Mouse (Mus musculus): ENCODE results near the gene Hsd17b2. TPM values are rescaled to one million over a fixed set of nuclear protein-coding genes. Genes with fewer than 3 reads are reported as not detected.
A peak's percentile ranks its signal among the peaks of the same experiment; 100 is the strongest.

The Hsd17b2 gene
- polyA plus RNA-seq, 1 experiment from 2014 or later, result 113 TPM

DNA sequence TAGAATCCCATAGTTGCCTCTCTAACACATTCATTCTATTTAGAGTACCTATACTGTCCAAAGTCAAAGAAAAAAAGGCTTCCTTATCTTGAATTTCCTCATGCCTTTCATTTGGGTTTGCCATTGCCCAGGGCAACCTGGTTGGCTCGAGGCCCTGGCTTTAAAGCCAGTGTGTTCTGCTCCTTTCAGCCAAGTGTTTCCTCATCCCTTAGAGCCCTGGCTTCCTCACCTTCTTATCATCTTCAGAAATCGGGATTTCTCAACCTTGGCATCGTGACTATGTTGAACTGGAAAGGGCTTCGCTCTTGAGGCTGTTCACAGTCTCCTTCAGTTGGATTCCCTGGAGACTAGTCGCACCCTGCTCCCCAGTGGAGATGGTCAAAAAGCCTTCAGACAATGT lies 12.9 kb downstream of the Hsd17b2 start:
- TF ChIP-seq CTCF (IDR thresholded peaks at IDR 0.05; ENCODE audit: low read depth), result no peak
- TF ChIP-seq EP300 (optimal IDR thresholded peaks at IDR 0.05), result no peak

GRCm38 (mm10) chr8:117715896-117716295 lies 14.2 kb downstream of the Hsd17b2 start:
- Histone ChIP-seq H3K27ac (replicated peaks) (0 out of 2 replicates have a peak overlapping the region, but pooled peaks have one; percentile 18), H3K27me3 (ENCODE audit: control insufficient read depth, insufficient read depth, low read length) (no peaks in the 10 kb centered on the region), H3K4me2 (replicated peaks; ENCODE audit: low read depth) (no peak overlapping the region), H3K4me1 (replicated peaks; ENCODE audit: control insufficient read depth, insufficient read depth) (no peaks in the 10 kb centered on the region), H3K9ac (ENCODE audit: low read length) (no peak overlapping the region), H3K4me3 (ENCODE audit: low read depth, low read length) (no peak overlapping the region), H3K36me3 (ENCODE audit: control insufficient read depth, insufficient read depth, low read length) (no peaks in the 10 kb centered on the region), H3K9me3 (ENCODE audit: control insufficient read depth, low read length) (no peaks in the 10 kb centered on the region)
- no peak for TF ChIP-seq EP300 (optimal IDR thresholded peaks at IDR 0.05)
- TF ChIP-seq CTCF (IDR thresholded peaks at IDR 0.05; ENCODE audit: low read depth), result no peak
- no peak for ATAC-seq (ENCODE audit: low FRiP score, low TSS enrichment)
- 61% methylated on average over 5 of the region's 5 CpGs for WGBS
- DNase-seq (ENCODE audit: low spot score), result no peak

More for the DNA sequence above, 12.9 kb downstream of the Hsd17b2 start:
- Histone ChIP-seq H3K27ac (replicated peaks) (peak overlapping the region; percentile 58), H3K4me3 (ENCODE audit: low read depth, low read length) (no peak overlapping the region), H3K9me3 (ENCODE audit: control insufficient read depth, low read length) (no peaks in the 10 kb centered on the region), H3K4me2 (replicated peaks; ENCODE audit: low read depth) (no peak overlapping the region), H3K27me3 (ENCODE audit: control insufficient read depth, insufficient read depth, low read length) (no peaks in the 10 kb centered on the region), H3K4me1 (replicated peaks; ENCODE audit: control insufficient read depth, insufficient read depth) (no peaks in the 10 kb centered on the region), H3K9ac (ENCODE audit: low read length) (no peak overlapping the region), H3K36me3 (ENCODE audit: control insufficient read depth, insufficient read depth, low read length) (no peaks in the 10 kb centered on the region)
- DNase-seq (ENCODE audit: low spot score) (peak; percentile 37), ATAC-seq (ENCODE audit: low FRiP score, low TSS enrichment) (no peak)
- 84% methylated on average over 5 of the region's 5 CpGs for WGBS

GRCm38 (mm10) chr8:117718152-117718860 lies 16.6 kb downstream of the Hsd17b2 start:
- WGBS, result 48% methylated on average over 14 of the region's 14 CpGs
- Histone ChIP-seq H3K9me3 (ENCODE audit: control insufficient read depth, low read length) (no peaks in the 10 kb centered on the region), H3K36me3 (ENCODE audit: control insufficient read depth, insufficient read depth, low read length) (no peaks in the 10 kb centered on the region), H3K4me1 (replicated peaks; ENCODE audit: control insufficient read depth, insufficient read depth) (no peaks in the 10 kb centered on the region), H3K27ac (replicated peaks) (peak overlapping the region; percentile 36), H3K4me3 (ENCODE audit: low read depth, low read length) (no peak overlapping the region), H3K4me2 (replicated peaks; ENCODE audit: low read depth) (no peak overlapping the region), H3K27me3 (ENCODE audit: control insufficient read depth, insufficient read depth, low read length) (no peaks in the 10 kb centered on the region), H3K9ac (ENCODE audit: low read length) (no peak overlapping the region)
- TF ChIP-seq EP300 (optimal IDR thresholded peaks at IDR 0.05), result no peak
- no peak for TF ChIP-seq CTCF (IDR thresholded peaks at IDR 0.05; ENCODE audit: low read depth)
- no peak for DNase-seq (ENCODE audit: low spot score)
- ATAC-seq (ENCODE audit: low FRiP score, low TSS enrichment), result peak; percentile 59

DNA sequence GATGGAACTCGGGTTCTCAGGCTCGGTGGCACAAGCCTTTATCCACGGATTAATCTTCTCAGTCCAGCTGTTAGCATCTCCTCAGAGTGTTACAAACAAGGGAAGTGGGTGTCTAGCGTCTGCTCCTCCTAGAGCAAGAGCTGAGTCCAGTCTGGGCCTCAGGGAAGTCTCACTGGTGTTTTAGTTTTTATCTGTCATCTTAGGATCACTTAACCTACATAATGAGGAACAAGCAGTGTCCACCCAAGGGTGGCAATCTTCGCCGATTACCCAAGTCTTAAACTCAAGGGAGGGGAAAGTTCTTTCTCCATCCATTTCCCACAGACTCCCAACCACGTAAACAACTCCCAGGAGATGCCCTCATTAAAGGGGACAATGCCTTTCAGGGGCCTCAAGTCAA lies 24.8 kb downstream of the Hsd17b2 start:
- no peak for TF ChIP-seq EP300 (optimal IDR thresholded peaks at IDR 0.05)
- no peak for TF ChIP-seq CTCF (IDR thresholded peaks at IDR 0.05; ENCODE audit: low read depth)
- Histone ChIP-seq H3K9ac (ENCODE audit: low read length) (no peak overlapping the region), H3K27ac (replicated peaks) (no peak overlapping the region), H3K9me3 (ENCODE audit: control insufficient read depth, low read length) (no peaks in the 10 kb centered on the region), H3K27me3 (ENCODE audit: control insufficient read depth, insufficient read depth, low read length) (no peaks in the 10 kb centered on the region), H3K36me3 (ENCODE audit: control insufficient read depth, insufficient read depth, low read length) (no peaks in the 10 kb centered on the region), H3K4me3 (ENCODE audit: low read depth, low read length) (no peak overlapping the region), H3K4me1 (replicated peaks; ENCODE audit: control insufficient read depth, insufficient read depth) (no peaks in the 10 kb centered on the region), H3K4me2 (replicated peaks; ENCODE audit: low read depth) (no peak overlapping the region)
- WGBS, result 50% methylated on average over 7 of the region's 7 CpGs
- ATAC-seq (ENCODE audit: low FRiP score, low TSS enrichment) (no peak), DNase-seq (ENCODE audit: low spot score) (no peak)

GRCm38 (mm10) chr8:117727561-117727960 lies 25.9 kb downstream of the Hsd17b2 start:
- Histone ChIP-seq H3K4me1 (replicated peaks; ENCODE audit: control insufficient read depth, insufficient read depth) (no peaks in the 10 kb centered on the region), H3K9me3 (ENCODE audit: control insufficient read depth, low read length) (no peaks in the 10 kb centered on the region), H3K4me3 (ENCODE audit: low read depth, low read length) (no peak overlapping the region), H3K4me2 (replicated peaks; ENCODE audit: low read depth) (no peak overlapping the region), H3K27ac (replicated peaks) (0 out of 2 replicates have a peak overlapping the region, but pooled peaks have one; percentile 24), H3K9ac (ENCODE audit: low read length) (no peak overlapping the region), H3K27me3 (ENCODE audit: control insufficient read depth, insufficient read depth, low read length) (no peaks in the 10 kb centered on the region), H3K36me3 (ENCODE audit: control insufficient read depth, insufficient read depth, low read length) (no peaks in the 10 kb centered on the region)
- TF ChIP-seq EP300 (optimal IDR thresholded peaks at IDR 0.05) (no peak), CTCF (IDR thresholded peaks at IDR 0.05; ENCODE audit: low read depth) (peak; percentile 76)
- 54% methylated on average over 5 of the region's 5 CpGs for WGBS
- ATAC-seq (ENCODE audit: low FRiP score, low TSS enrichment), result no peak
- peak; percentile 59 for DNase-seq (ENCODE audit: low spot score)

GRCm38 (mm10) chr8:117728234-117728633 lies 26.5 kb downstream of the Hsd17b2 start:
- H3K9me3 ChIP-seq (ENCODE audit: control insufficient read depth, low read length), result no peaks in the 10 kb centered on the region
- H3K27ac ChIP-seq (replicated peaks), result no peak overlapping the region
- H3K4me1 ChIP-seq (replicated peaks; ENCODE audit: control insufficient read depth, insufficient read depth), result no peaks in the 10 kb centered on the region
- 70% methylated on average over 4 of the region's 4 CpGs for WGBS
- H3K4me3 ChIP-seq (ENCODE audit: low read depth, low read length), result no peak overlapping the region
- ATAC-seq (ENCODE audit: low FRiP score, low TSS enrichment), result no peak
- no peak overlapping the region for H3K4me2 ChIP-seq (replicated peaks; ENCODE audit: low read depth)
- H3K36me3 ChIP-seq (ENCODE audit: control insufficient read depth, insufficient read depth, low read length), result no peaks in the 10 kb centered on the region
- TF ChIP-seq EP300 (optimal IDR thresholded peaks at IDR 0.05), result no peak
- no peak for TF ChIP-seq CTCF (IDR thresholded peaks at IDR 0.05; ENCODE audit: low read depth)
- DNase-seq (ENCODE audit: low spot score), result no peak
- no peak overlapping the region for H3K9ac ChIP-seq (ENCODE audit: low read length)
- no peaks in the 10 kb centered on the region for H3K27me3 ChIP-seq (ENCODE audit: control insufficient read depth, insufficient read depth, low read length)
